Mouse (Mus musculus) midbrain, embryonic 15.5 days (tissue): Measurements from ENCODE around the gene Eif4a1. TPM values are rescaled to one million over a fixed set of nuclear protein-coding genes. Genes with fewer than 3 reads are reported as not detected.
A peak's percentile ranks its signal among the peaks of the same experiment; 100 is the strongest.

Experiments
- ATAC-seq: fragments of 200-750 bp; cut with Nextera tagmentation; replicated peaks from 2 replicates; pipeline ENCODE4 v1.8.0; 2017; ENCODE audit warnings: moderate TSS enrichment
- H3K27ac ChIP-seq: fragments of 300-500 bp; sonication (generic); 2 replicates; pipeline ENCODE4 v1.5.1; 2015; ENCODE audit warnings: mild to moderate bottlenecking, inconsistent platforms
- H3K27me3 ChIP-seq: fragments of 300-500 bp; sonication (generic); replicated peaks from 2 replicates; pipeline ENCODE4 v1.6.1; 2015; ENCODE audit warnings: inconsistent platforms
- H3K36me3 ChIP-seq: fragments of 300-500 bp; sonication (generic); replicated peaks from 2 replicates; pipeline ENCODE4 v1.6.1; 2015; ENCODE audit warnings: inconsistent platforms
- H3K4me1 ChIP-seq: fragments of 300-500 bp; sonication (generic); 2 replicates; pipeline ENCODE4 v1.6.1; 2015; ENCODE audit warnings: inconsistent platforms
- H3K4me2 ChIP-seq: fragments of 300-500 bp; sonication (generic); 2 replicates; pipeline ENCODE4 v1.6.1; 2015; ENCODE audit warnings: inconsistent platforms, mild to moderate bottlenecking, moderate library complexity
- H3K4me3 ChIP-seq: fragments of 300-500 bp; sonication (generic); 2 replicates; pipeline ENCODE4 v1.5.1; 2015; ENCODE audit warnings: mild to moderate bottlenecking, inconsistent platforms
- H3K9ac ChIP-seq: fragments of 300-500 bp; sonication (generic); 2 replicates; pipeline ENCODE4 v1.6.1; 2015; ENCODE audit warnings: mild to moderate bottlenecking, inconsistent platforms
- H3K9me3 ChIP-seq: fragments of 300-500 bp; sonication (generic); 2 replicates; pipeline ENCODE4 v1.6.1; 2016; ENCODE audit warnings: inconsistent platforms
- WGBS: fragments of 180-500 bp; shearing (Covaris S2); methylation state at CpG from one replicate; pipeline ENCODE4 v1.1.7; 2015; ENCODE audit warnings: mixed read lengths; 5-methylcytosine and 5-hydroxymethylcytosine counted together
- polyA plus RNA-seq: library from polyadenylated mRNA; unstranded; fragments of >200 nt; fragmentation: Nextera tagmentation; extraction: Ambion mirVana; gene quantifications from 2 replicates; pipeline ENCODE4 v1.2.1, GENCODE M21; 2015

The Eif4a1 gene
- polyA plus RNA-seq: 460 and 473 TPM in 2 replicates

DNA sequence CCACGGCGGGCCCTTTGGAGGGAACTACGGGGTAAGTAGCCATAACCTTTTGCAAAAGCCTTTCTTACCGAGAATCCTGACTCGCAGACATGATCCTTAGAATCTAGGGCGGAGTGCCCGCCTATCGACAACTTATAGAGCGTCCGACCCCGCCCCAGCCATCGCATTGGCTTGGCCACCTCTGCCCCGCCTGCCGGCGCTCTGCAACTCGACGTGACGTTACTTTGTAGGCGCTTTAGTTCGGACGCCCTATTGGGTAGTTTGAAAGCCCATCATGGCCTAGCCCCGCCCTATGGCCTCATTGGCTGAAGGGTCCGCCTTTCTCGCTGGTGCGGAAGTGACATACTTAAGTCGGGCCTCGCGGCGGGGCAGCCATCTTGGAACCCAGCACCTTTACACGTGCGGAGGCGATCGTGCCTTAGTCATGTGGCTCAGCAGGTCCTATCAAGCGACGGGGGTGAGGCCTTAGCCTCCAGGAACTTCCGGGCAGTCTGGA is at the start of gene Eif4a1:
Gene Eif4a1 (minus strand): TSS at position 213 of the 496 bp plus-strand sequence.
- ATAC-seq: peak; percentile 98
- Histone ChIP-seq H3K4me1 (peaks cover 34% of the 10 kb centered on the region), H3K9me3 (no peaks in the 10 kb centered on the region), H3K36me3 (peaks cover 52% of the 10 kb centered on the region), H3K9ac (peak within 1 kb of the TSS; percentile 99), H3K4me3 (peak within 1 kb of the TSS; percentile 100), H3K27ac (peak within 1 kb of the TSS; percentile 98), H3K27me3 (no peaks in the 10 kb centered on the region), H3K4me2 (peak within 1 kb of the TSS; percentile 94)
- WGBS: under 1% methylated on average over 36 of the region's 36 CpGs

DNA sequence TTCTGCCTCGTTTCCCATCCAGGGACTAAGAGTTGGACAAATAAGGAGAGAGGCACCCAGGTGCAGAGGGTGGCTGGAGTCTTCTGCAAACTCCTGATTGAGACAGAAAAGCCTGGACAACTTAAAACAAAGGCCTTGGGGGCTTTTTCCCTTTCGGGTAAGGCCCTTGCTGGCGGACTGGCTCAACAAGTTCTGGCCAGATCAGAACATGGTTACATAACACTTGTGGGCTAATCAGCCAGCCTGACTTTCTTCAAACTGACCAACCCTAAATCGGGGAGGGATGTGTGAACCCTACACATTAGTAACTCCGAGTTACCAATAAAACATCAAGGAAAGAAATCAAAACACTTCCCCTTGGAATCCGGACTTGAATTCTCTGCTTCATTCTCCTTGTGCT is 48.6 kb upstream of the Eif4a1 start:
- Histone ChIP-seq H3K9ac (no peak overlapping the region), H3K27me3 (no peaks in the 10 kb centered on the region), H3K4me2 (no peak overlapping the region), H3K4me1 (no peaks in the 10 kb centered on the region), H3K36me3 (no peaks in the 10 kb centered on the region), H3K4me3 (no peak overlapping the region), H3K9me3 (no peaks in the 10 kb centered on the region), H3K27ac (no peak overlapping the region)
- WGBS: 82% methylated on average over 6 of the region's 6 CpGs
- ATAC-seq: no peak

DNA sequence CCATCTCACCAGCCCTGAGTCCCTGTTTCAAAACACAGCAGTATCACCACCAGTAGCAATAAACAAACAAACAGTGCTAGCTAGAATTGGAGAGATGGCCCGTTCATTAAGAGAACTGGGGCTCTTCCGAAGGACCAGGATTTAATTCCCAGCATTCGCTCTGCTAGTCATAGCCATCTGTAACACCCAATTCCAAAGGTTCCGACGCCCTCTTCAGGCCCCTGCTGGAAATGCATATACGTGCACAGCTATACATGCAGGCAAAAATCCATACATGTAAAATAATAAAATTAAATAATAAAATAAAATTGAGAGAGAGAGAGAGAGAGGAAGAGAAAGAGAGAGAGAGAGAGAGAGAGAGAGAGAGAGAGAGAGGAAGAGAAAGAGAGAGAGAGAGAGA is 47.2 kb upstream of the Eif4a1 start:
- H3K9me3 ChIP-seq: no peaks in the 10 kb centered on the region
- no peaks in the 10 kb centered on the region for H3K4me1 ChIP-seq
- no peak for ATAC-seq
- no peak overlapping the region for H3K9ac ChIP-seq
- H3K36me3 ChIP-seq: no peaks in the 10 kb centered on the region
- H3K4me2 ChIP-seq: no peak overlapping the region
- no peak overlapping the region for H3K27ac ChIP-seq
- WGBS: 72% methylated on average over 6 of the region's 6 CpGs
- no peaks in the 10 kb centered on the region for H3K27me3 ChIP-seq
- H3K4me3 ChIP-seq: no peak overlapping the region

DNA sequence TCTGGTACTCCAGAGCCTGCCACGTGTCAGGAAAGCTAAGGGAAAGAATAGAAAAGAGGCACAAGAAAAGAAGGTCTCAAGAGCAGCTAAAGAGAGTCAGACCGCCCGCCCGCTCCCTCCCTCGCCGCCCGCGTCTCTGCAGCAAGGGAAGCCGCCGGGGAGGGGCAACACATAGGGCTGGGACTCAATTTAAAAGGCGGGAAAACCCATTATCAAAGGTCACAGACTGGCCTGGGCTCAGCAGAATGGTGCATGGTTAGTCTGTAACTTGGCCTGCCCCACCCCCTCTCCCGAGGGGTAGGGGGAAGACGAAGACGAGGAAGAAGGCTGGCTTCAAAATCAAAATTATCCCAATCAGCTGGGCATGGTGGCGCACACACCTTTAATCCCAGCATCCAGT is 46.4 kb upstream of the Eif4a1 start:
- no peak for ATAC-seq
- no peaks in the 10 kb centered on the region for H3K27me3 ChIP-seq
- no peak overlapping the region for H3K4me2 ChIP-seq
- no peaks in the 10 kb centered on the region for H3K4me1 ChIP-seq
- H3K9ac ChIP-seq: no peak overlapping the region
- no peaks in the 10 kb centered on the region for H3K9me3 ChIP-seq
- H3K4me3 ChIP-seq: no peak overlapping the region
- WGBS: 19% methylated on average over 15 of the region's 15 CpGs
- no peak overlapping the region for H3K27ac ChIP-seq
- no peaks in the 10 kb centered on the region for H3K36me3 ChIP-seq

DNA sequence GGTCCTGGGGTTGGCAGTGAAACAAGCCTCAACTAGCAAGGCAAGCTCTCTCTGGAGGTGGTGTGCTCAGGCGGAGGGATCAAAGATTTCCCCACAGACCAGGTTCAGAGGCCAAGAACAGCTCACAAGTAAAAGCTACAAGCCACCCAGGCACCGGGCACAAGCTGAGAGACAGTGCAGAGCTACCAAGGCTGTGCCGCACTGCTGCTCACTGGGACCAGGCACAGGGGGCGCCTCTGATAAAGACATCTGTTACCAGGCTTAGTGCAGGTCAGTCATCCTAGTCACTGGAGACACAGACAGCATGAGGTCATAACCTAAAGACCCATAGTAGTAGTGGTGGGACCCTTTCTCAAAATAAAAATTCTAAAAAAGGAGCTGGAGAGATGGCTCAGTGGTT is 44.7 kb upstream of the Eif4a1 start:
- Histone ChIP-seq H3K27me3 (no peaks in the 10 kb centered on the region), H3K4me3 (no peak overlapping the region), H3K36me3 (no peaks in the 10 kb centered on the region), H3K27ac (no peak overlapping the region), H3K4me1 (no peaks in the 10 kb centered on the region), H3K9ac (no peak overlapping the region), H3K9me3 (no peaks in the 10 kb centered on the region), H3K4me2 (no peak overlapping the region)
- WGBS: 55% methylated on average over 4 of the region's 4 CpGs
- ATAC-seq: no peak

DNA sequence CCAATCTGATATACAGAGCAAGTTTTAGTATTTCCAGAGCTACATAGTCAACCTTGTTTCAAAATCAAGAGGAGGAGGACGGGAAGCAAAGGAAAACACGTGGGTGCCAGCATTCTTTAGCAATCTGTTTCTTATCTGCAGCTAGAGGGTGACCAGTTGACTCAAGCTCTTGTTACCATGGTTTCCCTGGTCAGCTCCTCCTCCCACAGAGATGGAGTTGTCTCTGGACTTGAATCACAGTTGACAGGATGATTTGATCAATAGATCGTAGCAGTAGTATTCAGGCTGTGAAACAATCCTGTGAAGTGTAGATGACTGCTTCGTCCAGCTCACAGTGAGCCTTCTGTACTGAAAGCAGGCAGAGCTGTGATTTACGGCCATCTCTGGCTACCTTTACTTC is 43.7 kb upstream of the Eif4a1 start:
- Histone ChIP-seq H3K4me1 (no peaks in the 10 kb centered on the region), H3K27ac (no peak overlapping the region), H3K36me3 (no peaks in the 10 kb centered on the region), H3K9ac (no peak overlapping the region), H3K4me3 (no peak overlapping the region), H3K27me3 (no peaks in the 10 kb centered on the region), H3K4me2 (no peak overlapping the region), H3K9me3 (no peaks in the 10 kb centered on the region)
- ATAC-seq: no peak
- 25% methylated on average over 5 of the region's 5 CpGs for WGBS

DNA sequence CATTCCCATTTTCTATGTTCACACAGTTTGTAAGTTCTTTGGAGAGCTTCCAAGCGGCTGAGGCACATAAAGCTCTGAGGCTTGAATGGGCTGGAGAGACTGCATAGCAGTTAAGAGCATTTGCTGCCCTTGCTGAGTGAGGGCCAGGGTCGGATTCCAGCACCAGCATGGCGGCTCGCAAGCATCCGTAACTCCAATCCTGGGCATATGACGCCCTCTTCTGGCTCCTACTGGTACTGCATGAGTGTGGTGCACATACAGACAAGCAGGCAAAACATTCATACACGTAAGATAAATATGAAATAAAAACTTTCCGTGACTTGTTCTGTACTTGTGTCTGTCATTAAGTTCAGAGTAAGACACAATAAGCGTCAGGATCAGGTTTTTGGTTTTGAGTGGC is 43.3 kb upstream of the Eif4a1 start:
- no peaks in the 10 kb centered on the region for H3K9me3 ChIP-seq
- H3K4me3 ChIP-seq: no peak overlapping the region
- no peak for ATAC-seq
- no peaks in the 10 kb centered on the region for H3K27me3 ChIP-seq
- no peak overlapping the region for H3K27ac ChIP-seq
- no peak overlapping the region for H3K9ac ChIP-seq
- H3K4me2 ChIP-seq: no peak overlapping the region
- no peaks in the 10 kb centered on the region for H3K4me1 ChIP-seq
- 63% methylated on average over 9 of the region's 9 CpGs for WGBS
- no peaks in the 10 kb centered on the region for H3K36me3 ChIP-seq

DNA sequence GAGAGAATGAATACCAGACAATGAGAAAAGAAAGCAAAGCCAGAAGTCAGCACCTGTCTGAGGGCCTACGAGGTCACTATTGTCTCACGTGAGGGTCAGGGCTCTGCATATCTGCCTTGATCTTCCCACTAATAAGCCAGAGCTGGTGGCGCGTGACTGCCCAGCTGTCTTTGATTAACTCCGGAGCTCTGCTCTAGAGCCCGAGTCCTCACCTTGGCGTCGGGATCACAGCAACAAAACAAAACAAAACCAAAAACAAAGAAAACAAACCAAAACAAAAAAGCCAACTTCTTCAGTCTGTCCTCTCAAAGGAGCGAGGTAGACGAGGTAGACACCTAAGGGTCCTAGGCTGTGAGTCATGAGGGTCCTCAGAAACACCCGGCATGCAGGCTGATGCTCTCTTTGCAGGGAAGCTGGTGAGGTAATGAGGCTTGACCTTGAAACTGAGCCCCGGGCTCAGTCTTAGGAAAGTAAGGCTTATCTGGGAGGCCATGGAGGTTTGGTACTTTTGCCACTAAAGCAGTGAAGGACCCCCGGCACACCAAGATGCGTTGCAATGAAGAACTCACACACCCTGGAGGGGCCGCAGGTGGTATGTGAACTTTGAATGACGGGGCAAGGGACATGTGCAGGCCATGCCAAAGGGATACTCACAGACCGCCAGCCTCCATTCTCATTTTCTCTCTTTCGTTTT is 42.6 kb upstream of the Eif4a1 start:
- WGBS: 65% methylated on average over 18 of the region's 18 CpGs
- H3K9ac ChIP-seq: no peak overlapping the region
- H3K9me3 ChIP-seq: no peaks in the 10 kb centered on the region
- no peaks in the 10 kb centered on the region for H3K36me3 ChIP-seq
- no peaks in the 10 kb centered on the region for H3K27me3 ChIP-seq
- no peak overlapping the region for H3K27ac ChIP-seq
- no peak overlapping the region for H3K4me2 ChIP-seq
- H3K4me1 ChIP-seq: no peaks in the 10 kb centered on the region
- H3K4me3 ChIP-seq: no peak overlapping the region
- no peak for ATAC-seq

DNA sequence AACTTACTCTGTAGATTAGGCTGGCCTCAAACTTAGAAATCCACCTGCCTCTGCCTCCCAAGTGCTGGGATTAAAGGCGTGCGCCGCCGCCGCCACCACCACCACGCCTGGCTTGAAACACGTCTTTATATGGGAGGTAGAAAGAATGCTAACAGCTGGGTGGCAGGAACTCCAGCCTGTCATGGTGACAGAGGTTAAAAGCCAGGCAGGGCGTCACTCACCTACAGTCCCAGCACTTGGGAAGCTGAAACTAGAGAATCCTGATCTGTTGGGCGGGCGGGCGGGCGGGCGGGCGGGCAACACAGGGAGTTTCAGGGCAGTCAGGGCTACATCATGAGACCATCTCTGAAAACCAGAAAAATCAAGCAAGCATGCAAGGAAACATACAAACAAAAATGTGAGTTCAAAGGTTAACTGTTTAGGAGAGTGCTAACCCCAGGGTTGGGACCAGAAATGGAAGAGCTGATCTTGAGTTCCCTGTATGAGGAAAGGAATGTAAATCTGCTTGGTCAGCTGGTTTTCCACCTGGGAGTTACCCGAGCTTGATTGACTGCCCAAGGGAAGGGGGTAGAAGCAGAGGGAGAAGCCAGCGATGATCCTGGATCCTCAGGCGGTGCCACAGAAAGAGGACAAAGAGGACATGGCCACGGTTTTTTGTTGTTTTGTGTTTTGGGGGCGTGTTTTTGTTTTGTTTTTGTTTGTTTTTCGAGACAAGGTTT is 40.9 kb upstream of the Eif4a1 start:
- no peak overlapping the region for H3K9ac ChIP-seq
- H3K4me2 ChIP-seq: no peak overlapping the region
- H3K27me3 ChIP-seq: no peaks in the 10 kb centered on the region
- H3K4me3 ChIP-seq: no peak overlapping the region
- WGBS: 83% methylated on average over 20 of the region's 20 CpGs
- H3K27ac ChIP-seq: no peak overlapping the region
- no peaks in the 10 kb centered on the region for H3K4me1 ChIP-seq
- no peaks in the 10 kb centered on the region for H3K9me3 ChIP-seq
- no peak for ATAC-seq
- H3K36me3 ChIP-seq: no peaks in the 10 kb centered on the region

DNA sequence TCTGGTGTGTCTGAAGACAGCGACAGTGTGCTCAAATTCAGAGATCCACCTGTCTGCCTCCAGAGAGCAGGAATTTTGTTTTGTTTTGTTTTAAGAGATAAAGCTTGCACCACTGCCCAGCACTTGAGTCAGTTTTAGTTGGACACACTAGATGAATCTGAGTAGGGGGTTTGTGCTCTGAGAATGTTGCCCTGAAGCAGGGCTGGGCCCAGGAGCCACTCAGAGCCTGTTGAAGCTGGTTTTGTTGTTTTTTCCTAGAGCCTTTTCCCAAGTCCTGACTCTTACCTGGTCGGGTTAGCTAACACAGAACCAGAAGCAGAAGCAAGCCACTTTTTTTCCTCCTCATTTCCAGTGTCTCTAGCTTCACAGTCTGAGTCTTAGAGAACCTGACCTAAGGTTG is 38.9 kb upstream of the Eif4a1 start:
- no peaks in the 10 kb centered on the region for H3K9me3 ChIP-seq
- no peak overlapping the region for H3K4me2 ChIP-seq
- WGBS: 84% methylated on average over 2 of the region's 2 CpGs
- H3K4me1 ChIP-seq: no peaks in the 10 kb centered on the region
- ATAC-seq: no peak
- H3K9ac ChIP-seq: no peak overlapping the region
- no peak overlapping the region for H3K4me3 ChIP-seq
- H3K36me3 ChIP-seq: no peaks in the 10 kb centered on the region
- H3K27ac ChIP-seq: no peak overlapping the region
- H3K27me3 ChIP-seq: no peaks in the 10 kb centered on the region

DNA sequence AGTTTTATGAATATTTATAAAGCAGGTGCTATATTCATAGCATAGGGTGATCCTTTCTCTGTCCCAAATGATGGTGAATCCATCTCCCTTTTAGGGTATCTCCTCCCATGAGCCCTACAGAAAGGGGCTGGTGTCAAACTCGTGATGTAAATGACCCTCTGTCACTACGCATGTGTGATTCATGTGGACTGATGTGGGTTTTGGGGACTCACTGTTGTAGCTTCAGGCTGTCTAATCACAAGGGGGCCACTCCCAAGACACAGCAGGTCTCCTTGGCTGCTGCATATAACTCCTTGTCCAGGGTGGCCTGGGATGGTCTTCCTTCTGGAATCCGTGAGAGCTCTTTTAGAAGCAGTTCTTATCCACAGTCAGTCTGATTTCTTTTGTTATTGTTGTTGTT is 38.2 kb upstream of the Eif4a1 start:
- Histone ChIP-seq H3K27me3 (no peaks in the 10 kb centered on the region), H3K36me3 (no peaks in the 10 kb centered on the region), H3K4me1 (no peaks in the 10 kb centered on the region), H3K9me3 (no peaks in the 10 kb centered on the region), H3K4me2 (no peak overlapping the region), H3K27ac (no peak overlapping the region), H3K9ac (no peak overlapping the region), H3K4me3 (no peak overlapping the region)
- WGBS: 79% methylated on average over 3 of the region's 3 CpGs
- ATAC-seq: no peak

DNA sequence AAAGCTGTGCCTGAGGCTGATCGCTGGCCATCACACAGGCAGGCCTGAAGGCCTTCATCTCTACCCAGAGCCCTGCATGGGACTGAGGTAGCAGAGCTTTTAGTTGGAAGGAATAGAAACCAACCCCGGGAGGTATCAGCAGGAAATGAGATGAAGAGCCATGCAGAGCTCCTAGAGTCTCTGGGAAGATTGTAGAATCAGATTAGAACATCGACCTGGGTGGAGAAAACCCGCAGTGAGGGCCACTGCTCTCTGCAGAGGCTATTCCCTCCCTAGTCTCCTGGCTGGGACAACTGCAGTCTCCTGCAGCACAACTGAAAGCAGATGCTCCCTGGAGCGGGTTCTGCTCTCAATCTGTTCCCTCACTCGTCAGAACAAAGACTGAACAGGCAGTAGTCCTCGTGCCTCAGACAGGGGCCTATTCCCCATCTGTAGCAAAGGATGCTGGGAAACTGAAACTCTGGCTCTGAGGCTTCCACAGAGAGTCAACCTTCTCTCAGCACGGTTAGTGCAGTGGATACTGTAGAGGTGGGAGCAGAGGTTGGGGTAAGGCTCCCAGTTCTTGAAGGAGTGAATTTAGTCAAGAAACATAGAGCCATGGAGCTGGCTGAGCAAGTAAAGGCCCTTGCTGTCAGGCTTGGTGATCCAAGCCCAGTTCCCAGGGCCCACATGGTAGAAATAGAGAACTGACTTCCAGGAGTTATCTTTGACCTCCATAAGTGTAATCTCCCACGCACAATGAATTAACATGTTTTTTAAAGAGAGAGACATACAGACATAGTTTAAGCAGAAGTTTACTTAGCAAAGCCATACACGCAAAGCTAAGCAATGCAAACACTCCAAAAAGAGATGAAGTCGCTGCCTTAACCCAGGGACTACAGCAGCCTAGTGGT is 37.6 kb upstream of the Eif4a1 start:
- H3K36me3 ChIP-seq: no peaks in the 10 kb centered on the region
- WGBS: 51% methylated on average over 11 of the region's 11 CpGs
- no peak overlapping the region for H3K4me2 ChIP-seq
- no peak overlapping the region for H3K9ac ChIP-seq
- no peaks in the 10 kb centered on the region for H3K9me3 ChIP-seq
- no peaks in the 10 kb centered on the region for H3K4me1 ChIP-seq
- no peak overlapping the region for H3K27ac ChIP-seq
- no peak for ATAC-seq
- no peaks in the 10 kb centered on the region for H3K27me3 ChIP-seq
- no peak overlapping the region for H3K4me3 ChIP-seq
